Mouse (Mus musculus): ENCODE measurements around the gene Myl9.

DNA sequence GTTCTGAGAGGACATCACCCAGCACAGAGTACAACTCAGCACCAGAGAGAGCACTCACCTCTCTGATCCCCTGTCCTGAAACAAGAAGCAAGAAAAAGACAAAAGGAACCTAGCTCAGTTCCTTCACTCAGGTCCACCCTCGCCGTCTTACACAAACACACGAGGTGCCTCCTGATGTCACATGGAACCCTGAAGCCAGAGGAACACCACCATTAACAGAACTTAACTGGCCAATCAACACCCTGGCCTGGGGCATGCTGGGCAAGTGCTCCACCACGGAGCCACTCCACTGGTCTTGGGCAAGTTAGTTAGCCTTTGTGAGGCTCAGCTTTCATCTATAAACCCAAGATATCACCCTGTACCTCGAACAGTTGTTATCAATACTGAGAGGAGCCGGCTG is 31.7 kb downstream of the Myl9 start:
- TF ChIP-seq CTCF (conservative IDR thresholded peaks at IDR 0.05; ENCODE audit: low read length): no peak
- TF ChIP-seq NANOG (IDR thresholded peaks at IDR 0.05; ENCODE audit: borderline replicate concordance, low read length): no peak
- TF ChIP-seq POU5F1 (IDR thresholded peaks at IDR 0.05; ENCODE audit: borderline replicate concordance, low read length): no peak
